Mouse (Mus musculus) lung, embryonic 15.5 days (tissue): ENCODE measurements around the gene Chd6. TPM values are rescaled to one million over a fixed set of nuclear protein-coding genes. Genes with fewer than 3 reads are reported as not detected.

Experiments
- polyA plus RNA-seq: library from polyadenylated mRNA; unstranded; fragments of >200 nt; fragmentation: Nextera tagmentation; extraction: Ambion mirVana; gene quantifications from 2 replicates; pipeline ENCODE4 v1.2.1, GENCODE M21; 2015

Chd6 gene
- polyA plus RNA-seq, 1 experiment from 2014 or later, result 32.8 TPM

Other genes with a start within 250 kb of the Chd6 start
- gene Zhx3, start 236.1 kb downstream of the Chd6 start, polyA plus RNA-seq, result 11.5 and 12.1 TPM in 2 replicates
- gene Lpin3, start 228.4 kb downstream of the Chd6 start, polyA plus RNA-seq, result 3.2 and 3.6 TPM in 2 replicates
- 11.7 and 15.5 TPM in 2 replicates for gene Emilin3, start 196.7 kb downstream of the Chd6 start, polyA plus RNA-seq